ENCODE assay signal across 13 mouse cellular contexts in genomic region chr15:97751676-97752075, GRCm38 (mm10). TPM values are rescaled to one million over a fixed set of nuclear protein-coding genes. Genes with fewer than 3 reads are reported as not detected.
DNase-seq lines count a peak whose midpoint lies in the region; ATAC-seq and TF ChIP-seq lines count a peak whose summit lies in the region.
"Had no signal": no experiment of that assay in that cellular context is flagged by ENCODE, and none has a peak within 500 bp of the region (broad histone marks: within the 10 kb centered on the region; RNA-seq: fewer than 3 reads in every experiment).

No protein-coding gene starts in this region.

- TF ChIP-seq EP300 in liver, postnatal 0 days (IDR thresholded peaks at IDR 0.05; ENCODE audit: low read depth) = no peak

- peaks cover 20% of the 10 kb centered on the region for H3K4me1 ChIP-seq in liver, postnatal 0 days (ENCODE audit: insufficient read depth)
- H3K4me1 ChIP-seq in liver, embryonic 11.5 days (replicated peaks; ENCODE audit: control insufficient read depth, insufficient read depth, low read length) = peaks cover 12% of the 10 kb centered on the region

- no peak overlapping the region for H3K9ac ChIP-seq in liver, postnatal 0 days (replicated peaks)
- no peak overlapping the region for H3K9ac ChIP-seq in liver, embryonic 11.5 days (ENCODE audit: low read depth, low read length)
- H3K9ac ChIP-seq: stomach, embryonic 15.5 days had no signal

- peak overlapping the region; percentile 51; the same call in 1 of the 2 replicates for H3K27ac ChIP-seq in gastrocnemius, adult 2 months
- no peak overlapping the region for H3K27ac ChIP-seq in liver, postnatal 0 days (ENCODE audit: low read depth)
- no peak overlapping the region for H3K27ac ChIP-seq in liver, embryonic 11.5 days (ENCODE audit: low read depth, low read length)

- intact Hi-C loops in gastrocnemius, adult 2 months (cut with DNase I) = no loop called here

- DNase-seq in gastrocnemius, adult 2 months = no peak
- no peak for DNase-seq in gastrocnemius, adult 8-10 months (ENCODE audit: low spot score in 2 of 2)
- no peak for DNase-seq in liver, postnatal 0 days
- DNase-seq in liver, embryonic 11.5 days (ENCODE audit: low spot score) = no peak
- peak; percentile 42 for DNase-seq in T-cell, adult 2 months (ENCODE audit: low spot score)
- DNase-seq in splenic B cell, adult 2 months (ENCODE audit: low read depth, low spot score) = peak; percentile 71
- no peak for DNase-seq in c-Kit-positive CD71-positive TER-119-positive erythroid progenitor cells, embryonic 14.5 days (ENCODE audit: low spot score)
- DNase-seq in layer of hippocampus, adult 9-10 months (ENCODE audit: low spot score) = no peak
- DNase-seq: adrenal gland, postnatal 25 days; left cerebral cortex, postnatal 4 days had no signal

- peak; percentile 51 for TF ChIP-seq CTCF in gastrocnemius, adult 2 months (IDR thresholded peaks at IDR 0.05)
- TF ChIP-seq CTCF in liver, postnatal 0 days (IDR thresholded peaks at IDR 0.05; ENCODE audit: low read depth) = peak; percentile 73

- no peak overlapping the region for H3K4me3 ChIP-seq in gastrocnemius, adult 2 months
- H3K4me3 ChIP-seq in liver, postnatal 0 days (ENCODE audit: low read depth, low read length) = no peak overlapping the region
- no peak overlapping the region for H3K4me3 ChIP-seq in liver, embryonic 11.5 days (ENCODE audit: low read depth, low read length)
- H3K4me3 ChIP-seq: heart, embryonic 10.5 days; stomach, embryonic 15.5 days had no signal

- WGBS in liver, postnatal 0 days (ENCODE audit: insufficient replicate concordance) = 70% methylated on average over 2 of the region's 2 CpGs
- 80% methylated on average over 2 of the region's 2 CpGs for WGBS in liver, embryonic 11.5 days

- no peaks in the 10 kb centered on the region for H3K36me3 ChIP-seq in liver, postnatal 0 days (replicated peaks; ENCODE audit: insufficient read depth, low read length)
- H3K36me3 ChIP-seq in liver, embryonic 11.5 days (ENCODE audit: control insufficient read depth, insufficient read depth, low read length) = no peaks in the 10 kb centered on the region; the same call in 1 of the 2 replicates
- no peaks in the 10 kb centered on the region for H3K36me3 ChIP-seq in splenic B cell, adult 2 months (ENCODE audit: control insufficient read depth, insufficient read depth, low read length, poor library complexity, severe bottlenecking)
- H3K36me3 ChIP-seq: stomach, embryonic 15.5 days had no signal

- no peaks in the 10 kb centered on the region for H3K27me3 ChIP-seq in liver, postnatal 0 days (ENCODE audit: insufficient read depth, low read length)
- no peaks in the 10 kb centered on the region for H3K27me3 ChIP-seq in liver, embryonic 11.5 days (replicated peaks; ENCODE audit: control insufficient read depth, insufficient read depth, low read length)
- no peaks in the 10 kb centered on the region for H3K27me3 ChIP-seq in splenic B cell, adult 2 months (ENCODE audit: control insufficient read depth, insufficient read depth, low read length, poor library complexity, severe bottlenecking)
- H3K27me3 ChIP-seq: stomach, embryonic 15.5 days had no signal

- no peak for ATAC-seq in liver, postnatal 0 days
- ATAC-seq in liver, embryonic 11.5 days (replicated peaks; ENCODE audit: low FRiP score) = no peak
- ATAC-seq: intestine, embryonic 16.5 days had no signal

- no peaks in the 10 kb centered on the region for H3K9me3 ChIP-seq in liver, postnatal 0 days (ENCODE audit: low read length)
- H3K9me3 ChIP-seq in liver, embryonic 11.5 days (ENCODE audit: control insufficient read depth, low read length) = no peaks in the 10 kb centered on the region
- H3K9me3 ChIP-seq: heart, embryonic 10.5 days; stomach, embryonic 15.5 days had no signal

- no peak overlapping the region for H3K4me2 ChIP-seq in liver, postnatal 0 days (ENCODE audit: low read depth, low read length)
- H3K4me2 ChIP-seq in liver, embryonic 11.5 days = no peak overlapping the region

RNA-seq across cellular contexts. Expression of gene Rapgef3, which starts 16.1 kb away (rescaled TPM):
- 10 to 100 TPM in 1 of 2 experiments, 1 to 10 TPM in 1; 9.8 to 13.6 TPM for total RNA-seq in gastrocnemius, adult 2 months (2021)
- total RNA-seq in gastrocnemius, adult 8-10 months (2022) = 1 to 10 TPM; 5.1 to 6.3 (median 5.5) TPM
- polyA plus RNA-seq in liver, postnatal 0 days (2015; fragmentation: Nextera tagmentation; extraction: Ambion mirVana) = 1.5 and 1.9 TPM in 2 replicates
- 4.1 and 4.5 TPM in 2 replicates for polyA plus RNA-seq in liver, embryonic 11.5 days (2014; fragmentation: Nextera tagmentation; extraction: Ambion mirVana)

RNA-seq across cellular contexts. Expression of gene Endou, which starts 20.5 kb away (rescaled TPM):
- under 1 TPM; 0.13 to 0.22 TPM for total RNA-seq in gastrocnemius, adult 2 months (2021)
- under 1 TPM; 0.19 to 0.49 (median 0.31) TPM for total RNA-seq in gastrocnemius, adult 8-10 months (2022)
- 0.66 and 0.82 TPM in 2 replicates for polyA plus RNA-seq in liver, postnatal 0 days (2015; fragmentation: Nextera tagmentation; extraction: Ambion mirVana)
- polyA plus RNA-seq in liver, embryonic 11.5 days (2014; fragmentation: Nextera tagmentation; extraction: Ambion mirVana) = not detected in 2 replicates

RNA-seq across cellular contexts. Expression of gene Slc48a1, which starts 26.6 kb away (rescaled TPM):
- total RNA-seq in gastrocnemius, adult 2 months (2021) = 10 to 100 TPM; 44.5 to 47.1 TPM
- total RNA-seq in gastrocnemius, adult 8-10 months (2022) = 10 to 100 TPM; 40.0 to 52.7 (median 47.3) TPM
- polyA plus RNA-seq in liver, postnatal 0 days (2015; fragmentation: Nextera tagmentation; extraction: Ambion mirVana) = 59.0 and 61.1 TPM in 2 replicates
- polyA plus RNA-seq in liver, embryonic 11.5 days (2014; fragmentation: Nextera tagmentation; extraction: Ambion mirVana) = 55.0 and 62.1 TPM in 2 replicates

RNA-seq across cellular contexts. Expression of gene Rpap3, which starts 46.1 kb away (rescaled TPM):
- total RNA-seq in gastrocnemius, adult 2 months (2021) = 10 to 100 TPM; 11.4 to 13.3 TPM
- total RNA-seq in gastrocnemius, adult 8-10 months (2022) = 10 to 100 TPM; 12.5 to 13.9 (median 12.8) TPM
- 6.7 and 7.8 TPM in 2 replicates for polyA plus RNA-seq in liver, postnatal 0 days (2015; fragmentation: Nextera tagmentation; extraction: Ambion mirVana)
- polyA plus RNA-seq in liver, embryonic 11.5 days (2014; fragmentation: Nextera tagmentation; extraction: Ambion mirVana) = 35.5 and 41.4 TPM in 2 replicates

Comparison
In these comparisons a context has a peak if more than half of its experiments do, and no peak if none do; other contexts are left out.
1. DNase-seq: peak in T-cell, adult 2 months (single experiment) and splenic B cell, adult 2 months (single experiment); none in gastrocnemius, adult 2 months (single experiment), gastrocnemius, adult 8-10 months (0 of 2), liver, postnatal 0 days (single experiment), liver, embryonic 11.5 days (single experiment), c-Kit-positive CD71-positive TER-119-positive erythroid progenitor cells, embryonic 14.5 days (single experiment) and layer of hippocampus, adult 9-10 months (single experiment).